Mouse (Mus musculus): ENCODE measurements at regions not wholly inside any gene's neighbourhood (a gene's known extent, or its start where the extent isn't known, plus 50 kb on each side); places are given as distances from the start of the nearest gene placed in this dataset.
A peak's percentile ranks its signal among the peaks of the same experiment; 100 is the strongest.
"Not testable (repeated sequence)": the region's sequence is repeated elsewhere in the genome, so short reads cannot be mapped to it uniquely, and the experiment has no call there.

- Histone ChIP-seq H3K9me3 (0 out of 2 replicates have a peak, but pooled peaks cover 3% of the 10 kb centered on the region), H3K27ac (replicated peaks) (no peak overlapping the region), H3K4me1 (replicated peaks) (peaks cover 12% of the 10 kb centered on the region), H3K9ac (no peak overlapping the region), H3K4me2 (no peak overlapping the region), H3K27me3 (no peaks in the 10 kb centered on the region), H3K4me3 (no peak overlapping the region), H3K36me3 (no peaks in the 10 kb centered on the region)
- 79% methylated on average over 10 of the region's 10 CpGs for WGBS
- ATAC-seq (ENCODE audit: low read depth): no peak
Observed at GRCm38 (mm10) chr17:27298351-27298750, 94.1 kb upstream of the Lemd2 start.

GRCm38 (mm10) chr17:27296156-27296555 is 91.9 kb upstream of the Lemd2 start:
- no peak for ATAC-seq (ENCODE audit: low read depth)
- Histone ChIP-seq H3K4me3 (no peak overlapping the region), H3K4me2 (no peak overlapping the region), H3K4me1 (replicated peaks) (peaks cover 12% of the 10 kb centered on the region), H3K27me3 (no peaks in the 10 kb centered on the region), H3K36me3 (no peaks in the 10 kb centered on the region), H3K9me3 (0 out of 2 replicates have a peak, but pooled peaks cover 3% of the 10 kb centered on the region), H3K27ac (replicated peaks) (no peak overlapping the region), H3K9ac (no peak overlapping the region)
- 84% methylated on average over 5 of the region's 5 CpGs for WGBS

GRCm38 (mm10) chr17:27294208-27294604 is 89.9 kb upstream of the Lemd2 start:
- peak; percentile 23; the same call in 1 of the 2 replicates for ATAC-seq (ENCODE audit: low read depth)
- H3K4me3 ChIP-seq: no peak overlapping the region
- 27% methylated on average over 5 of the region's 5 CpGs for WGBS

GRCm38 (mm10) chr17:27293586-27294207 is 89.4 kb upstream of the Lemd2 start:
- Histone ChIP-seq H3K9me3 (peaks cover 10% of the 10 kb centered on the region; the same call in 1 of the 2 replicates), H3K9ac (no peak overlapping the region), H3K4me1 (replicated peaks) (peaks cover 12% of the 10 kb centered on the region), H3K27ac (replicated peaks) (no peak overlapping the region), H3K4me2 (no peak overlapping the region), H3K27me3 (no peaks in the 10 kb centered on the region), H3K4me3 (no peak overlapping the region), H3K36me3 (no peaks in the 10 kb centered on the region)
- ATAC-seq (ENCODE audit: low read depth): peak; percentile 40; the same call in 1 of the 2 replicates
- WGBS: 81% methylated on average over 14 of the region's 14 CpGs

More at GRCm38 (mm10) chr17:27294208-27294604, 89.9 kb upstream of the Lemd2 start:
- Histone ChIP-seq H3K27ac (replicated peaks) (no peak overlapping the region), H3K27me3 (no peaks in the 10 kb centered on the region), H3K9ac (no peak overlapping the region), H3K36me3 (no peaks in the 10 kb centered on the region), H3K9me3 (peaks cover 10% of the 10 kb centered on the region; the same call in 1 of the 2 replicates), H3K4me1 (replicated peaks) (peaks cover 12% of the 10 kb centered on the region), H3K4me2 (no peak overlapping the region)

- H3K4me3 ChIP-seq: no peak overlapping the region
- H3K9me3 ChIP-seq: peaks cover 10% of the 10 kb centered on the region; the same call in 1 of the 2 replicates
- H3K27me3 ChIP-seq: no peaks in the 10 kb centered on the region
- H3K9ac ChIP-seq: no peak overlapping the region
- H3K36me3 ChIP-seq: no peaks in the 10 kb centered on the region
- no peak for ATAC-seq (ENCODE audit: low read depth)
- peaks cover 12% of the 10 kb centered on the region for H3K4me1 ChIP-seq (replicated peaks)
- WGBS: 73% methylated on average over 10 of the region's 10 CpGs
- no peak overlapping the region for H3K27ac ChIP-seq (replicated peaks)
- no peak overlapping the region for H3K4me2 ChIP-seq
Observed at GRCm38 (mm10) chr17:27291673-27292072, 87.4 kb upstream of the Lemd2 start.

- Histone ChIP-seq H3K4me3 (no peak overlapping the region), H3K36me3 (no peaks in the 10 kb centered on the region), H3K4me1 (replicated peaks) (peaks cover 12% of the 10 kb centered on the region), H3K4me2 (no peak overlapping the region), H3K9ac (no peak overlapping the region), H3K27ac (replicated peaks) (no peak overlapping the region), H3K27me3 (no peaks in the 10 kb centered on the region), H3K9me3 (peaks cover 10% of the 10 kb centered on the region; the same call in 1 of the 2 replicates)
- 96% methylated on average over 14 of the region's 14 CpGs for WGBS
- no peak for ATAC-seq (ENCODE audit: low read depth)
Observed at GRCm38 (mm10) chr17:27291176-27291575, 86.9 kb upstream of the Lemd2 start.

GRCm38 (mm10) chr17:27290311-27290710 is 86.0 kb upstream of the Lemd2 start:
- H3K4me2 ChIP-seq: no peak overlapping the region
- 95% methylated on average over 16 of the region's 16 CpGs for WGBS
- no peak for ATAC-seq (ENCODE audit: low read depth)

GRCm38 (mm10) chr17:27289804-27290203 is 85.5 kb upstream of the Lemd2 start:
- H3K4me1 ChIP-seq (replicated peaks): peaks cover 11% of the 10 kb centered on the region
- 91% methylated on average over 13 of the region's 15 CpGs for WGBS
- not testable (repeated sequence) for H3K9ac ChIP-seq; H3K9me3 ChIP-seq; H3K4me2 ChIP-seq; H3K4me3 ChIP-seq; ATAC-seq (ENCODE audit: low read depth); H3K27ac ChIP-seq (replicated peaks); H3K27me3 ChIP-seq; H3K36me3 ChIP-seq

More at GRCm38 (mm10) chr17:27290311-27290710, 86.0 kb upstream of the Lemd2 start:
- Histone ChIP-seq H3K4me3 (no peak overlapping the region), H3K9me3 (peaks cover 7% of the 10 kb centered on the region; the same call in 1 of the 2 replicates), H3K4me1 (replicated peaks) (peaks cover 12% of the 10 kb centered on the region), H3K27me3 (no peaks in the 10 kb centered on the region), H3K27ac (replicated peaks) (no peak overlapping the region), H3K9ac (no peak overlapping the region), H3K36me3 (no peaks in the 10 kb centered on the region)

- 98% methylated on average over 9 of the region's 10 CpGs for WGBS
- not testable (repeated sequence) for H3K4me1 ChIP-seq (replicated peaks)
Observed at GRCm38 (mm10) chr17:27287986-27288385, 83.7 kb upstream of the Lemd2 start.

GRCm38 (mm10) chr17:27281241-27281640 is 77.0 kb upstream of the Lemd2 start:
- H3K27ac ChIP-seq (replicated peaks): no peak overlapping the region
- no peaks in the 10 kb centered on the region for H3K36me3 ChIP-seq
- no peaks in the 10 kb centered on the region for H3K4me1 ChIP-seq (replicated peaks)
- no peak for ATAC-seq (ENCODE audit: low read depth)
- WGBS: 79% methylated on average over 9 of the region's 9 CpGs
- H3K4me2 ChIP-seq: no peak overlapping the region
- H3K9me3 ChIP-seq: peaks cover 27% of the 10 kb centered on the region
- H3K9ac ChIP-seq: no peak overlapping the region
- no peaks in the 10 kb centered on the region for H3K27me3 ChIP-seq
- no peak overlapping the region for H3K4me3 ChIP-seq

More at GRCm38 (mm10) chr17:27287986-27288385, 83.7 kb upstream of the Lemd2 start:
- H3K4me2 ChIP-seq; ATAC-seq (ENCODE audit: low read depth); H3K27ac ChIP-seq (replicated peaks); H3K36me3 ChIP-seq; H3K9me3 ChIP-seq; H3K9ac ChIP-seq; H3K27me3 ChIP-seq; H3K4me3 ChIP-seq: not testable (repeated sequence)

- H3K27me3 ChIP-seq, H3K4me3 ChIP-seq: not testable (repeated sequence)
- 93% methylated on average over 17 of the region's 17 CpGs for WGBS
Observed at GRCm38 (mm10) chr17:27279491-27280288, 75.4 kb upstream of the Lemd2 start.

GRCm38 (mm10) chr17:27277786-27278185 is 73.5 kb upstream of the Lemd2 start:
- H3K4me2 ChIP-seq; H3K9ac ChIP-seq; H3K4me1 ChIP-seq (replicated peaks); H3K27ac ChIP-seq (replicated peaks); ATAC-seq (ENCODE audit: low read depth); H3K4me3 ChIP-seq; H3K27me3 ChIP-seq; H3K36me3 ChIP-seq: not testable (repeated sequence)
- 96% methylated on average over 12 of the region's 12 CpGs for WGBS
- peaks cover 34% of the 10 kb centered on the region for H3K9me3 ChIP-seq

More at GRCm38 (mm10) chr17:27279491-27280288, 75.4 kb upstream of the Lemd2 start:
- H3K4me1 ChIP-seq (replicated peaks); H3K27ac ChIP-seq (replicated peaks); H3K36me3 ChIP-seq; ATAC-seq (ENCODE audit: low read depth); H3K4me2 ChIP-seq; H3K9ac ChIP-seq: not testable (repeated sequence)
- peaks cover 34% of the 10 kb centered on the region for H3K9me3 ChIP-seq

Measured in neural tube, embryonic 13.5 days (tissue).